Mouse (Mus musculus): ENCODE data around the gene E330009J07Rik. TPM values are rescaled to one million over a fixed set of nuclear protein-coding genes. Genes with fewer than 3 reads are reported as not detected.

The E330009J07Rik gene
- polyA plus RNA-seq, 1 experiment from 2014 or later, result 12.6 TPM

DNA sequence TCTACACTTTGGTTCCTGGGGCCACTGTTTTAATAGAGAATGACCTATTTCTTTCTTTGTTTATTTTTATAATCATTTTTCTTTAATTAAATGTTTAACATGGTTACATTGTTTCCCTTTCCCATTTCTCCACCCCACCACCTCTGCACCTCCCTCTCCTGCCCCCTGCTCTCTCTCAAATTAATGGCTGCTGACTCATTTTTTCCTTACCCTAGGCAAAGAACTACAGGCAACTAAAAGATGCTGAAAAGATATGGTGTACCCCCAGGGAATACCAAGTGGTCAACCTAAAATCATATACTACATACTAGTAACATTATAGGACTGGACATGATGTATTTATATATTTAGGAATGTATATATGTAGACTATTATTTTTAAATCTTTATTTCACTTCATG, 12.7 kb upstream of the E330009J07Rik start:
- Histone ChIP-seq H3K9me3 (replicated peaks; ENCODE audit: control insufficient read depth, low read length) (no peaks in the 10 kb centered on the region), H3K4me2 (ENCODE audit: low read depth, low read length) (no peak overlapping the region), H3K36me3 (replicated peaks; ENCODE audit: control insufficient read depth, insufficient read depth, low read depth, low read length) (no peaks in the 10 kb centered on the region), H3K4me1 (ENCODE audit: control insufficient read depth, insufficient read depth, low read length) (no peaks in the 10 kb centered on the region), H3K4me3 (ENCODE audit: low read depth, low read length) (no peak overlapping the region), H3K27ac (replicated peaks; ENCODE audit: low read depth, low read length) (no peak overlapping the region), H3K9ac (replicated peaks; ENCODE audit: low read length) (no peak overlapping the region), H3K27me3 (ENCODE audit: control insufficient read depth, insufficient read depth, low read length) (no peaks in the 10 kb centered on the region)
- DNase-seq (ENCODE audit: low spot score), result no peak
- no peak for ATAC-seq (replicated peaks; ENCODE audit: insufficient number of reproducible peaks, low FRiP score, low TSS enrichment, low read depth)

DNA sequence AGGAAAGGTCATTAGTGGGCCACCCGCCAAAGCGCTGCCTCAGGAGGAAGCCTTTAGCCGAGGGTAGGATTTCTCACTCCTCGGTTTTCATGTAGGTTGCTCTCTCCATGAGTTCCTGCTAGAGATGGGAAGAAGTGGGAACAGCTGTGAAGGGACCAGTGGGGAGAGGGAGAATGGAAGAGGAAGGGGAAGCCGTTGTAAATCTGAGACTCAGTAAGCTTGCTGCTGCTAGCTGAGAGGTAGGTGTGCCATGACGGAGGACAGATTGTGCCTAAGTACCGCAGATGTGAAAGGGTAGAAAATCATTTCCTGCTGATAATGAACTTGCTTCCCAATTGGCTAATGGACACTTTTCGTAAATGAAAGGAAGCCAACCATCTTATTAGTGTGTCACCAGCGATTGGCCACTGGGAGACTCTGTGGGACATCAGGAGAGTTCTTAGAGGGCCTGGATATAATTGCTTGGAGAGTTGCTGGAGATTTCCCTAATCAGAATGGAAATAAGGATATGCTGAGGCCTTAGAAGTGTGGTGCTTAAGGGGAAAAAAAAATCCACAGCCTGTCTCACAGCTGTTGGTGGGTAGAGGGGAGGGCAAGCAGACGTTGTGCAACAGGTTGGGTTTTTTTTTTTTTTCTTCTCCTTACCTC, 7.5 kb upstream of the E330009J07Rik start:
- no peaks in the 10 kb centered on the region for H3K4me1 ChIP-seq (ENCODE audit: control insufficient read depth, insufficient read depth, low read length)
- H3K9ac ChIP-seq (replicated peaks; ENCODE audit: low read length), result no peak overlapping the region
- H3K4me2 ChIP-seq (ENCODE audit: low read depth, low read length), result no peak overlapping the region
- ATAC-seq (replicated peaks; ENCODE audit: insufficient number of reproducible peaks, low FRiP score, low TSS enrichment, low read depth), result no peak
- no peaks in the 10 kb centered on the region for H3K36me3 ChIP-seq (replicated peaks; ENCODE audit: control insufficient read depth, insufficient read depth, low read depth, low read length)
- 40% methylated on average over 10 of the region's 10 CpGs for WGBS
- no peak for DNase-seq (ENCODE audit: low spot score)
- no peak overlapping the region for H3K4me3 ChIP-seq (ENCODE audit: low read depth, low read length)
- H3K27ac ChIP-seq (replicated peaks; ENCODE audit: low read depth, low read length), result no peak overlapping the region
- no peaks in the 10 kb centered on the region for H3K9me3 ChIP-seq (replicated peaks; ENCODE audit: control insufficient read depth, low read length)
- H3K27me3 ChIP-seq (ENCODE audit: control insufficient read depth, insufficient read depth, low read length), result no peaks in the 10 kb centered on the region; the same call in 1 of the 2 replicates

- ATAC-seq (replicated peaks; ENCODE audit: insufficient number of reproducible peaks, low FRiP score, low TSS enrichment, low read depth) (no peak), DNase-seq (ENCODE audit: low spot score) (peak; percentile 20)
- Histone ChIP-seq H3K4me3 (ENCODE audit: low read depth, low read length) (no peak overlapping the region), H3K36me3 (replicated peaks; ENCODE audit: control insufficient read depth, insufficient read depth, low read depth, low read length) (no peaks in the 10 kb centered on the region), H3K27ac (replicated peaks; ENCODE audit: low read depth, low read length) (no peak overlapping the region), H3K27me3 (ENCODE audit: control insufficient read depth, insufficient read depth, low read length) (no peaks in the 10 kb centered on the region; the same call in 1 of the 2 replicates), H3K4me1 (ENCODE audit: control insufficient read depth, insufficient read depth, low read length) (no peaks in the 10 kb centered on the region), H3K9me3 (replicated peaks; ENCODE audit: control insufficient read depth, low read length) (no peaks in the 10 kb centered on the region), H3K9ac (replicated peaks; ENCODE audit: low read length) (no peak overlapping the region), H3K4me2 (ENCODE audit: low read depth, low read length) (no peak overlapping the region)
- 37% methylated on average over 3 of the region's 3 CpGs for WGBS
Observed at GRCm38 (mm10) chr6:40441755-40442154, 5.8 kb upstream of the E330009J07Rik start.

DNA sequence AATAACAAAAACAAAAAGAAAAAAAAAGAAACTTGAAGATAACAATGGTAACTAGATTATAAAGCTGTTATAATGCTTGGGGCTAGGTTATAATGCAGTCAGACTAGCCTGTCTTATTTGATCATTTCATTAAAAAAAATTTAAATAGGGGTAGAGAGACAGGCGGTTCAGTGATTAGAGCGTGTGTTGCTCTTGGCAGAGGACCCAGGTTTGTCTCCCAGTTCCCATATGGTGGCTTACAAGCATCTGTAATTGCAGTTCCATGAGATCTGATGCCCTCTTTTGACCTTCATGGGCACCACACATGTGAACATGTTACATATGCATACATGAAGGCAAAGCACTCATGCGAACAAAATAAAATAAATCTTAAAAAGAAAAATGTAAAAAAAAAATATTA, 5.3 kb upstream of the E330009J07Rik start:
- no peaks in the 10 kb centered on the region for H3K36me3 ChIP-seq (replicated peaks; ENCODE audit: control insufficient read depth, insufficient read depth, low read depth, low read length)
- no peak overlapping the region for H3K4me3 ChIP-seq (ENCODE audit: low read depth, low read length)
- H3K4me2 ChIP-seq (ENCODE audit: low read depth, low read length), result no peak overlapping the region
- DNase-seq (ENCODE audit: low spot score) (no peak), ATAC-seq (replicated peaks; ENCODE audit: insufficient number of reproducible peaks, low FRiP score, low TSS enrichment, low read depth) (no peak)
- no peak overlapping the region for H3K9ac ChIP-seq (replicated peaks; ENCODE audit: low read length)
- no peak overlapping the region for H3K27ac ChIP-seq (replicated peaks; ENCODE audit: low read depth, low read length)
- 84% methylated on average over 3 of the region's 3 CpGs for WGBS
- H3K4me1 ChIP-seq (ENCODE audit: control insufficient read depth, insufficient read depth, low read length), result no peaks in the 10 kb centered on the region
- H3K27me3 ChIP-seq (ENCODE audit: control insufficient read depth, insufficient read depth, low read length), result no peaks in the 10 kb centered on the region; the same call in 1 of the 2 replicates
- no peaks in the 10 kb centered on the region for H3K9me3 ChIP-seq (replicated peaks; ENCODE audit: control insufficient read depth, low read length)

DNA sequence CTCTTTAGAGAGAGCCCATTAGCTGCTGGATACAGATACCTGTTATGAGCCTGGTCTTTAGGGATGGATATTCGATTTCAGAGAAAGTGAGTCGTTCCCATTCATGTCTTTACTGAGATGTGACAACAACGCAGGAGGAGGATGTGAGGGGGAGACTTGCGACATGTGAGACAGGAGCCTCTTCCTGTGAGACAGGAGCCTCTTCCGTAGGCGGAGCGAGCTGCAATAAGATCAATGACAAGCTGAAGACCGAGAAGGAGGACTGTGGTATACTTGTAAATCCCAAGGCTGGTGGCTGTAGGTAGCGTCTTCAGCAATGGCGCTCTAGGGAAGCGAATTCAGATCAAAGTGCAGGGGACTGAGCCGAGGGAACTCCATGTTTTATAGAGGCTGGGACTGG, 3.8 kb upstream of the E330009J07Rik start:
- no peak for ATAC-seq (replicated peaks; ENCODE audit: insufficient number of reproducible peaks, low FRiP score, low TSS enrichment, low read depth)
- Histone ChIP-seq H3K9me3 (replicated peaks; ENCODE audit: control insufficient read depth, low read length) (no peaks in the 10 kb centered on the region), H3K36me3 (replicated peaks; ENCODE audit: control insufficient read depth, insufficient read depth, low read depth, low read length) (no peaks in the 10 kb centered on the region), H3K4me1 (ENCODE audit: control insufficient read depth, insufficient read depth, low read length) (peaks cover 2% of the 10 kb centered on the region; the same call in 1 of the 2 replicates), H3K9ac (replicated peaks; ENCODE audit: low read length) (no peak overlapping the region), H3K4me3 (ENCODE audit: low read depth, low read length) (no peak overlapping the region), H3K27me3 (ENCODE audit: control insufficient read depth, insufficient read depth, low read length) (no peaks in the 10 kb centered on the region; the same call in 1 of the 2 replicates), H3K27ac (replicated peaks; ENCODE audit: low read depth, low read length) (no peak overlapping the region), H3K4me2 (ENCODE audit: low read depth, low read length) (no peak overlapping the region)
- DNase-seq (ENCODE audit: low spot score), result no peak
- WGBS, result 51% methylated on average over 12 of the region's 12 CpGs

GRCm38 (mm10) chr6:40438936-40439335, 3.0 kb upstream of the E330009J07Rik start, which contains the start of gene Wee2:
Gene Wee2 (plus strand): TSS chr6:40439088.
- WGBS, result 76% methylated on average over 5 of the region's 5 CpGs
- Histone ChIP-seq H3K9ac (replicated peaks; ENCODE audit: low read length) (no peak within 1 kb of the TSS), H3K4me1 (ENCODE audit: control insufficient read depth, insufficient read depth, low read length) (peaks cover 5% of the 10 kb centered on the region; the same call in 1 of the 2 replicates), H3K27ac (replicated peaks; ENCODE audit: low read depth, low read length) (no peak within 1 kb of the TSS), H3K4me3 (ENCODE audit: low read depth, low read length) (no peak within 1 kb of the TSS), H3K27me3 (ENCODE audit: control insufficient read depth, insufficient read depth, low read length) (no peaks in the 10 kb centered on the region; the same call in 1 of the 2 replicates), H3K36me3 (replicated peaks; ENCODE audit: control insufficient read depth, insufficient read depth, low read depth, low read length) (no peaks in the 10 kb centered on the region), H3K9me3 (replicated peaks; ENCODE audit: control insufficient read depth, low read length) (no peaks in the 10 kb centered on the region), H3K4me2 (ENCODE audit: low read depth, low read length) (no peak within 1 kb of the TSS)
- DNase-seq (ENCODE audit: low spot score) (no peak), ATAC-seq (replicated peaks; ENCODE audit: insufficient number of reproducible peaks, low FRiP score, low TSS enrichment, low read depth) (no peak)

DNA sequence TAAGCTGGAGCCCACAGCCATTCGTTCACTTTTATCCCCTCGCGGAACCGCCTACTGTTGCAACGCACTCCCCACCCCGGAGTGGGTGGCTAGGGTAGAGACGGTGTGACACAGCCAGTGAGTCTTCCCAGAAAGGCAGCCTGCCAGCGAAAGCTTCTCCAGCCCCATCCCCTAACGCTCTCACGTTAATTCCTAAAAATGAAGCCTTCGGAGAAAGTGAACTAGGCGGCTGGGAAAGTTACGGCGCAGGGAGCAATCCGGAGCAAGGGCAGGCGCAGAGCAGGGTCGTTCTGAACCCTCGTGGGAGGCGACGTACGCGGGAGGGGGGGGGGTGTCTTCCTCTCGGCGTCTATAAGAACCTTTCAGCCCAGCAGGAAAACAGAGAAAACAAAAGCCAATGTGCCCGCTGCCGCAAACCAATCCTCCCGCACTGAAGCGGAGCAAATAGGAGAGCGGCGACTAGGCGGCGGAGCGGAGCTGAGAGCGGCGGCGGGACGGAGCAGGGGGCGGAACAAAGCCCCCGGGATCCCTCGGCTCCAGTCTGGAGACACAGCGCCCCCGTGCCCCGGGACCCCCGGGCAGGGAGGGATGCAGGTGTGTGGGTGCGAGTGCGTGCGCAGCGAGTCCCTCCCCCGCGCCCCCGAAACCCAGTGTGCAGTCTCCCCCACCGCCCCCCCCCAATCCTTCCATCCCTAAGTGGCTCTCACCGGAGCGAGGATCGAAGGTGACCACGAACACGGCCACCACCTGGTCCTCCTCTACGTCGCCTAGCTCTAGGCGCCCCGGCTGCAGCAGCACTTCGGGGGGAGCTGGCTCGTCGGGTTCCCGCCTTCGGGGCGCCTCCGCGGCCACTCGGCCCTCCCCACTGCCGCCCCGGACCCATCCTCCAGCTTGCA, 536 bp downstream of the E330009J07Rik start:
- 0% methylated on average over 60 of the region's 72 CpGs for WGBS
- no peaks in the 10 kb centered on the region for H3K27me3 ChIP-seq (ENCODE audit: control insufficient read depth, insufficient read depth, low read length)
- H3K4me1 ChIP-seq (ENCODE audit: control insufficient read depth, insufficient read depth, low read length), result peaks cover 5% of the 10 kb centered on the region; the same call in 1 of the 2 replicates
- H3K9ac ChIP-seq (replicated peaks; ENCODE audit: low read length), result peak overlapping the region; percentile 88
- H3K4me2 ChIP-seq (ENCODE audit: low read depth, low read length), result peak overlapping the region; percentile 72
- ATAC-seq (replicated peaks; ENCODE audit: insufficient number of reproducible peaks, low FRiP score, low TSS enrichment, low read depth), result peak; percentile 66
- no peaks in the 10 kb centered on the region for H3K36me3 ChIP-seq (replicated peaks; ENCODE audit: control insufficient read depth, insufficient read depth, low read depth, low read length)
- H3K4me3 ChIP-seq (ENCODE audit: low read depth, low read length), result peak overlapping the region; percentile 80
- no peaks in the 10 kb centered on the region for H3K9me3 ChIP-seq (replicated peaks; ENCODE audit: control insufficient read depth, low read length)
- DNase-seq (ENCODE audit: low spot score), result peak; percentile 65
- no peak overlapping the region for H3K27ac ChIP-seq (replicated peaks; ENCODE audit: low read depth, low read length)

DNA sequence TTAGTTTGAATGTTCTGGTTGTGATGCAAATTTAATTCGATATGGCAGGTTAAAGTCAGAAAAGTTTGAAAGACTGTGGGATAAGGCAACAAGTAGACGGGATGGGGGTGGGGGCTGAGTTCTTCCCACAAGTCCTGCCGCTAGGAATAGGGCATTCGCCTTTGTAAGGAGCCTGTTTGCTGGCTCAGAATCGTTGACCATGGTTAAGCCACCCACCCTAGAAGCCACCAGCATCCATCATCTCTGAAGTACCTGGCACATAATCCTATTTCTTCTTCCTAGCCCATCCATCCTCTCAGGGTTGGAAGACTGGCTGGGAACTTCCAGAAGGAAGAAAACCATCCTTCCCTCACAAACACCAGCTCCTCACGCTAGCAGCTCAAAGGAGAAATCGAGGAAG, 1.2 kb downstream of the E330009J07Rik start:
- ATAC-seq (replicated peaks; ENCODE audit: insufficient number of reproducible peaks, low FRiP score, low TSS enrichment, low read depth) (no peak), DNase-seq (ENCODE audit: low spot score) (no peak)
- Histone ChIP-seq H3K36me3 (replicated peaks; ENCODE audit: control insufficient read depth, insufficient read depth, low read depth, low read length) (no peaks in the 10 kb centered on the region), H3K4me3 (ENCODE audit: low read depth, low read length) (peak overlapping the region; percentile 80), H3K4me1 (ENCODE audit: control insufficient read depth, insufficient read depth, low read length) (peaks cover 5% of the 10 kb centered on the region; the same call in 1 of the 2 replicates), H3K27ac (replicated peaks; ENCODE audit: low read depth, low read length) (no peak overlapping the region), H3K9me3 (replicated peaks; ENCODE audit: control insufficient read depth, low read length) (no peaks in the 10 kb centered on the region), H3K4me2 (ENCODE audit: low read depth, low read length) (peak overlapping the region; percentile 72), H3K27me3 (ENCODE audit: control insufficient read depth, insufficient read depth, low read length) (no peaks in the 10 kb centered on the region), H3K9ac (replicated peaks; ENCODE audit: low read length) (peak overlapping the region; percentile 88)
- WGBS, result 11% methylated on average over 7 of the region's 7 CpGs

Data from embryonic facial prominence, embryonic 11.5 days (tissue).